In the genomic region with DNA sequence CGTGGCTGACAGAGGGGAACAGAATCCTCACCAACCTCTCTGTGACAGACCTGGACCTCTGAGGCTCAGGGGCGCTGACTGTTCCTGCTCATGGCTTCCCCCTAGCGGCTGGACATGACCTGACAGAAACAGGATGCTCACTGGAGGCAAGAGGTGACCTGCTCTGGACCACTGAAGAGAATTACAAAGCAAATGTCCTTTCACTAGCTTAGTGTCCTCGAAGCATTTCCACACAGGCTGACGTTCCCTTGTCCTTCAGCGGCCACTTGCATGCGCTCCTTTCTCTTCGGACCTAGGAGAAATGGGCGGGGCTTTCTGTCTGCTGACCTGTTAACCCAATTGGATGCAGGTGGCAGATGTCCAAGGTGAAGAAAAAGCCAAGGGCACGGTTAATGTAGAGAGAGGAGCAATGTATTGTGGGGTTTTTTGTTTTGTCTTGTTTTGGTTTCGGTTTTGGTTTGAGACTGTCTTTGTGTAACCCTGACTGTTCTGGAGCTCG, we compare ENCODE assay signal across 8 mouse cellular contexts. TPM values are rescaled to one million over a fixed set of nuclear protein-coding genes. Genes with fewer than 3 reads are reported as not detected.
A peak's percentile ranks its signal among the peaks of the same experiment; 100 is the strongest.
DNase-seq lines count a peak whose midpoint lies in the region; TF ChIP-seq lines count a peak whose summit lies in the region.

No protein-coding gene starts in this region.

- peaks cover 11% of the 10 kb centered on the region; the same call in 1 of the 2 replicates for H3K9me3 ChIP-seq in ES-Bruce4 (replicated peaks; ENCODE audit: control insufficient read depth, insufficient read depth, low read length, poor library complexity, severe bottlenecking)
- no peaks in the 10 kb centered on the region for H3K9me3 ChIP-seq in forebrain, embryonic 10.5 days

- intact Hi-C loops in heart, postnatal 25 days (cut with DNase I): loop anchor here (2.0 to 5.0 kb wide), 4 partner anchors 25 to 92 kb away; no protein-coding TSS in a partner anchor

- WGBS in forebrain, embryonic 10.5 days: 16% methylated on average over 12 of the region's 12 CpGs
- 12% methylated on average over 12 of the region's 12 CpGs for WGBS in large intestine, adult 2 months
- WGBS in thymus, adult 2 months: 19% methylated on average over 12 of the region's 12 CpGs

- H3K36me3 ChIP-seq in ES-Bruce4 (ENCODE audit: control insufficient read depth, insufficient read depth, low read length, poor library complexity, severe bottlenecking): no peaks in the 10 kb centered on the region
- H3K36me3 ChIP-seq in forebrain, embryonic 10.5 days (replicated peaks): no peaks in the 10 kb centered on the region
- H3K36me3 ChIP-seq in thymus, adult 2 months (ENCODE audit: control insufficient read depth, insufficient read depth, low read length): no peaks in the 10 kb centered on the region

- 0 out of 2 replicates have a peak overlapping the region, but pooled peaks have one; percentile 10 for H3K4me3 ChIP-seq in ES-Bruce4 (ENCODE audit: low read depth, low read length)
- H3K4me3 ChIP-seq in brown adipose tissue, adult 24 weeks (ENCODE audit: insufficient read depth, low read depth, low read length): peak overlapping the region; percentile 49
- no peak overlapping the region for H3K4me3 ChIP-seq in forebrain, embryonic 10.5 days
- no peak overlapping the region for H3K4me3 ChIP-seq in thymus, adult 2 months (ENCODE audit: control insufficient read depth, insufficient read depth, low read length)

- H3K4me1 ChIP-seq in ES-Bruce4 (ENCODE audit: control insufficient read depth, insufficient read depth, low read length): peaks cover 8% of the 10 kb centered on the region
- H3K4me1 ChIP-seq in brown adipose tissue, adult 24 weeks (ENCODE audit: control insufficient read depth, insufficient read depth, insufficient read length, low read length): no peaks in the 10 kb centered on the region; the same call in 1 of the 2 replicates
- peaks cover 33% of the 10 kb centered on the region for H3K4me1 ChIP-seq in forebrain, embryonic 10.5 days
- H3K4me1 ChIP-seq in thymus, adult 2 months (replicated peaks; ENCODE audit: control insufficient read depth, insufficient read depth, low read length): no peaks in the 10 kb centered on the region

- no peaks in the 10 kb centered on the region for H3K27me3 ChIP-seq in ES-Bruce4 (ENCODE audit: control insufficient read depth, insufficient read depth, low read length, poor library complexity, severe bottlenecking)
- peaks cover 10% of the 10 kb centered on the region; the same call in 1 of the 2 replicates for H3K27me3 ChIP-seq in forebrain, embryonic 10.5 days (ENCODE audit: poor library complexity, severe bottlenecking)
- H3K27me3 ChIP-seq in thymus, adult 2 months (ENCODE audit: control insufficient read depth, insufficient read depth, low read length): no peaks in the 10 kb centered on the region

- DNase-seq in forebrain, embryonic 10.5 days (ENCODE audit: extremely low spot score, low spot score): peak; percentile 81
- DNase-seq in heart, postnatal 25 days (ENCODE audit: low spot score): peak; percentile 61
- peak; percentile 45 for DNase-seq in large intestine, adult 2 months (ENCODE audit: low read depth, low spot score)
- peak; percentile 82 to 86 for DNase-seq in lung, adult 18-20 months
- DNase-seq in ovary, postnatal 10 days (ENCODE audit: low spot score): peak; percentile 75
- peak; percentile 75 for DNase-seq in thymus, adult 2 months

- peak; percentile 97 for TF ChIP-seq CTCF in ES-Bruce4 (IDR thresholded peaks at IDR 0.05; ENCODE audit: low read depth, low read length)
- TF ChIP-seq CTCF in thymus, adult 2 months (IDR thresholded peaks at IDR 0.05; ENCODE audit: borderline replicate concordance, control insufficient read depth, extremely low read depth, insufficient read depth, low read length, poor library complexity): peak; percentile 76; the same call in 1 of the 2 replicates

- no peak overlapping the region for H3K9ac ChIP-seq in ES-Bruce4 (ENCODE audit: low read depth, poor library complexity, severe bottlenecking)

- TF ChIP-seq POLR2A in ES-Bruce4 (IDR thresholded peaks at IDR 0.05; ENCODE audit: insufficient read depth, low read length): no peak
- no peak for TF ChIP-seq POLR2A in thymus, adult 2 months (IDR thresholded peaks at IDR 0.05; ENCODE audit: control insufficient read depth, extremely low read depth, insufficient read depth, low read length, poor library complexity)

- no peak overlapping the region for H3K27ac ChIP-seq in ES-Bruce4 (ENCODE audit: insufficient read depth, low read length)
- peak overlapping the region; percentile 45 for H3K27ac ChIP-seq in brown adipose tissue, adult 24 weeks (replicated peaks; ENCODE audit: low read depth, low read length)
- H3K27ac ChIP-seq in forebrain, embryonic 10.5 days: no peak overlapping the region
- no peak overlapping the region for H3K27ac ChIP-seq in thymus, adult 2 months (ENCODE audit: control insufficient read depth, insufficient read depth, low read length)

- TF ChIP-seq EP300 in ES-Bruce4 (IDR thresholded peaks at IDR 0.05; ENCODE audit: insufficient read depth, low read depth, low read length): no peak; the same call in 1 of the 2 replicates

RNA-seq across cellular contexts. Expression of a gene that starts 10.0 kb away (rescaled TPM):
- polyA plus RNA-seq in ES-Bruce4 (2011; ENCODE audit: insufficient read depth, insufficient read length, low read depth, missing spikeins): not detected in 2 replicates
- polyA plus RNA-seq in brown adipose tissue, adult 24 weeks (2012; ENCODE audit: insufficient read depth, insufficient read length, missing spikeins): not detected in 2 replicates
- not detected in 2 replicates for polyA plus RNA-seq in forebrain, embryonic 10.5 days (2016; fragmentation: Nextera tagmentation; extraction: Ambion mirVana)
- not detected for total RNA-seq in heart, postnatal 25 days (2021)
- polyA plus RNA-seq in large intestine, adult 2 months (2012; rRNA removed): not detected in 2 replicates
- not detected in 2 replicates for polyA plus RNA-seq in thymus, adult 2 months (2012; rRNA removed)

RNA-seq across cellular contexts. Expression of a gene that starts 22.8 kb away (rescaled TPM):
- polyA plus RNA-seq in ES-Bruce4 (2011; ENCODE audit: insufficient read depth, insufficient read length, low read depth, missing spikeins): 2.7 and 2.9 TPM in 2 replicates
- 9.4 and 13.7 TPM in 2 replicates for polyA plus RNA-seq in brown adipose tissue, adult 24 weeks (2012; ENCODE audit: insufficient read depth, insufficient read length, missing spikeins)
- polyA plus RNA-seq in forebrain, embryonic 10.5 days (2016; fragmentation: Nextera tagmentation; extraction: Ambion mirVana): 8.0 and 8.1 TPM in 2 replicates
- total RNA-seq in heart, postnatal 25 days (2021): 10 to 100 TPM; 23.2 to 31.5 TPM
- 20.7 and 27.0 TPM in 2 replicates for polyA plus RNA-seq in large intestine, adult 2 months (2012; rRNA removed)
- 27.2 and 34.2 TPM in 2 replicates for polyA plus RNA-seq in thymus, adult 2 months (2012; rRNA removed)

RNA-seq across cellular contexts. Expression of a gene that starts 27.2 kb away (rescaled TPM):
- polyA plus RNA-seq in ES-Bruce4 (2011; ENCODE audit: insufficient read depth, insufficient read length, low read depth, missing spikeins): 25.6 and 27.4 TPM in 2 replicates
- 2.9 and 3.0 TPM in 2 replicates for polyA plus RNA-seq in brown adipose tissue, adult 24 weeks (2012; ENCODE audit: insufficient read depth, insufficient read length, missing spikeins)
- polyA plus RNA-seq in forebrain, embryonic 10.5 days (2016; fragmentation: Nextera tagmentation; extraction: Ambion mirVana): 0.80 and 0.82 TPM in 2 replicates
- 1 to 10 TPM; 1.3 to 1.4 TPM for total RNA-seq in heart, postnatal 25 days (2021)
- 2.8 and 3.0 TPM in 2 replicates for polyA plus RNA-seq in large intestine, adult 2 months (2012; rRNA removed)
- polyA plus RNA-seq in thymus, adult 2 months (2012; rRNA removed): 0.86 and 1.4 TPM in 2 replicates

RNA-seq across cellular contexts. Expression of a gene that starts 58.3 kb away (rescaled TPM):
- not detected in 2 replicates for polyA plus RNA-seq in ES-Bruce4 (2011; ENCODE audit: insufficient read depth, insufficient read length, low read depth, missing spikeins)
- polyA plus RNA-seq in brown adipose tissue, adult 24 weeks (2012; ENCODE audit: insufficient read depth, insufficient read length, missing spikeins): not detected in 2 replicates
- polyA plus RNA-seq in forebrain, embryonic 10.5 days (2016; fragmentation: Nextera tagmentation; extraction: Ambion mirVana): not detected in 2 replicates
- not detected for total RNA-seq in heart, postnatal 25 days (2021)
- polyA plus RNA-seq in large intestine, adult 2 months (2012; rRNA removed): not detected in 2 replicates
- not detected in 2 replicates for polyA plus RNA-seq in thymus, adult 2 months (2012; rRNA removed)

Comparison
In these comparisons a context has a peak if more than half of its experiments do, and no peak if none do; other contexts are left out.
1. H3K4me3 ChIP-seq: peak in ES-Bruce4 (single experiment) and brown adipose tissue, adult 24 weeks (single experiment); none in forebrain, embryonic 10.5 days (single experiment) and thymus, adult 2 months (single experiment).
2. Peak in every context shown above with its lines, with median percentiles within 50 percentile points of each other: DNase-seq.